ENCODE assay signal across 19 mouse cellular contexts in the genomic region with DNA sequence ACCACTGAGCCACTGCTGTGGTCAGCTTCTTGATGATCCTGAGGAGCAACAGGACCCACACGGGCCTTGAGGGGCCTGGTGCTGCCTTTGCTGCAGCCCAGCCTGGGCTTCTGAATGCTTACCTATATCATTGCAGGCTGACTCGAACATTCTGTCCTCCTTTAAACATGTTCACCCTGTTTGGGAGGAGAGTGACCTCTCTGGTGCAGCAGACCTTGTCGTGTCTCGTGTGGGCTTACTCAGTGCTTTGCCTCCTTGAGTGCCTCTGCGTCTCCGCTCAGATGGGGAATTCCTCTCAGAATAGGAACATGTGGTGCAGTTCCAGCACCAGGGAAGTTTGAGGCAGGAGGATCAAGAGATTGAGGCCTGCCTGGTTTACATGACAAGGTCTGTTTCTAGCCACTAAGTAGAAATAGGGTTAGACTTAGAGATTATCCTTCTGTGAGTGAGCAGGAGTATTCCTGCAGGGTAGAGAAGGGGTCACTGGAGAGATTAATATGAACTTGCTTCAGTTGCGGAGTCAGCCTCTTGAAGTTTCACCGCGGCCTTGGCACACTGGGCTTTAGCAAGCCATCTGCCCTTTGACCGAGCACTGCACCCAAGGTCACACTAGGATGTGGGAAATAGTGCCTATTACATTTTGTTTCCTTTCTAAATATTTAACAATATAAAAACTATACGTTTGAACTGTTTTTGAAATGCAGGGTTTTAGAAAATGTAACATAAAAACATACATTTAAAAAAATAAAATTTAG. TPM values are rescaled to one million over a fixed set of nuclear protein-coding genes. Genes with fewer than 3 reads are reported as not detected.
A peak's percentile ranks its signal among the peaks of the same experiment; 100 is the strongest.
DNase-seq lines count a peak whose midpoint lies in the region; ATAC-seq and TF ChIP-seq lines count a peak whose summit lies in the region.
"Had no signal": no experiment of that assay in that cellular context is flagged by ENCODE, and none has a peak within 500 bp of the region (broad histone marks: within the 10 kb centered on the region; RNA-seq: fewer than 3 reads in every experiment).

No protein-coding gene starts in this region.

- no peak for ATAC-seq in heart, postnatal 0 days (ENCODE audit: insufficient read depth, low read depth)
- no peak for ATAC-seq in megakaryocyte, adult 5-6 weeks (ENCODE audit: poor library complexity, severe bottlenecking)
- ATAC-seq: forebrain, embryonic 16.5 days; Patski had no signal

- no peaks in the 10 kb centered on the region for H3K27me3 ChIP-seq in heart, postnatal 0 days (ENCODE audit: control insufficient read depth, insufficient read depth, low read length)
- H3K27me3 ChIP-seq: hindbrain, embryonic 15.5 days; liver, embryonic 13.5 days; Patski had no signal

- no peak overlapping the region for H3K4me2 ChIP-seq in heart, postnatal 0 days (ENCODE audit: low read depth, low read length)
- H3K4me2 ChIP-seq: hindbrain, embryonic 15.5 days; liver, embryonic 13.5 days; midbrain, embryonic 11.5 days had no signal

- no peaks in the 10 kb centered on the region for H3K9me3 ChIP-seq in heart, postnatal 0 days (replicated peaks; ENCODE audit: control insufficient read depth, low read length)
- H3K9me3 ChIP-seq: hindbrain, embryonic 15.5 days; liver, embryonic 13.5 days had no signal

- TF ChIP-seq EP300 in heart, postnatal 0 days (IDR thresholded peaks at IDR 0.05; ENCODE audit: low read depth) = no peak

- H3K4me1 ChIP-seq in heart, postnatal 0 days (ENCODE audit: control insufficient read depth, insufficient read depth) = peaks cover 13% of the 10 kb centered on the region
- H3K4me1 ChIP-seq: hindbrain, embryonic 15.5 days had no signal

- H3K36me3 ChIP-seq in heart, postnatal 0 days (replicated peaks; ENCODE audit: control insufficient read depth, insufficient read depth, low read length) = peaks cover 16% of the 10 kb centered on the region; the same call in 1 of the 2 replicates
- H3K36me3 ChIP-seq: hindbrain, embryonic 15.5 days had no signal

- H3K4me3 ChIP-seq in heart, postnatal 0 days (ENCODE audit: low read depth, low read length) = no peak overlapping the region
- H3K4me3 ChIP-seq: erythroblast, embryonic 14.5 days; hindbrain, embryonic 15.5 days; liver, embryonic 13.5 days had no signal

- peak; percentile 55 for DNase-seq in adrenal gland, adult 2 months
- DNase-seq in adrenal gland, postnatal 4 days (ENCODE audit: low spot score in 2 of 2) = no peak
- no peak for DNase-seq in heart, postnatal 0 days (ENCODE audit: low spot score)
- DNase-seq in heart, adult 18-20 months = no peak
- peak; percentile 26 for DNase-seq in kidney, adult 18-20 months
- DNase-seq in kidney, postnatal 36 days = peak; percentile 46 to 55
- DNase-seq in c-Kit-positive CD71-positive TER-119-positive erythroid progenitor cells, embryonic 14.5 days (ENCODE audit: low spot score) = no peak
- DNase-seq: cerebellum, adult 11 months; cerebellum, postnatal 25 days; left cerebral cortex, postnatal 4 days; liver, embryonic 13.5 days; lung, postnatal 14 days; thymus, postnatal 4 days had no signal

- 65% methylated on average over 11 of the region's 11 CpGs for WGBS in heart, postnatal 0 days

- H3K27ac ChIP-seq in heart, postnatal 0 days (ENCODE audit: low read depth) = peak overlapping the region; percentile 17; the same call in 1 of the 2 replicates
- H3K27ac ChIP-seq: hindbrain, embryonic 15.5 days; liver, embryonic 13.5 days had no signal

- H3K9ac ChIP-seq in heart, postnatal 0 days (replicated peaks; ENCODE audit: low read depth, low read length) = no peak overlapping the region
- H3K9ac ChIP-seq: hindbrain, embryonic 15.5 days; liver, embryonic 13.5 days had no signal

- TF ChIP-seq CTCF in heart, postnatal 0 days (IDR thresholded peaks at IDR 0.05; ENCODE audit: low read depth) = no peak

RNA-seq across cellular contexts. Expression of a gene that starts 36.9 kb away (rescaled TPM):
- 10 to 100 TPM; 12.6 to 23.2 TPM for total RNA-seq in adrenal gland, adult 2 months (2021)
- polyA plus RNA-seq in adrenal gland, adult 2 months (2012; rRNA removed) = 10.7 and 13.0 TPM in 2 replicates
- total RNA-seq in adrenal gland, postnatal 4 days (2021) = 10 to 100 TPM; 30.2 to 31.2 TPM
- 16.5 and 16.9 TPM in 2 replicates for total RNA-seq in heart, postnatal 0 days (2014; rRNA removed; ENCODE audit: low replicate concordance)
- polyA plus RNA-seq in heart, postnatal 0 days (2015; fragmentation: Nextera tagmentation; extraction: Ambion mirVana) = 11.8 and 12.9 TPM in 2 replicates
- total RNA-seq in heart, adult 18-20 months (2021) = 10 to 100 TPM; 10.8 to 14.7 TPM
- 29.5 and 33.6 TPM in 2 replicates for total RNA-seq in megakaryocyte, adult 5-6 weeks (2015)
- 67.6 and 73.0 TPM in 2 replicates for total RNA-seq in megakaryocyte, adult 5-6 weeks (2017)

Comparison
In these comparisons a context has a peak if more than half of its experiments do, and no peak if none do; other contexts are left out.
1. DNase-seq: peak in adrenal gland, adult 2 months (single experiment), kidney, adult 18-20 months (single experiment) and kidney, postnatal 36 days (2 of 2); none in adrenal gland, postnatal 4 days (0 of 2), heart, postnatal 0 days (single experiment), heart, adult 18-20 months (0 of 2) and c-Kit-positive CD71-positive TER-119-positive erythroid progenitor cells, embryonic 14.5 days (single experiment).